Mouse (Mus musculus) kidney, embryonic 16.5 days (tissue): ENCODE measurements at regions not wholly inside any gene's neighbourhood (a gene's known extent, or its start where the extent isn't known, plus 50 kb on each side); places are given as distances from the start of the nearest gene placed in this dataset.

Experiments
- ATAC-seq: fragments of 200-750 bp; cut with Nextera tagmentation; 2 replicates; pipeline ENCODE4 v1.8.0; 2017; ENCODE audit warnings: moderate TSS enrichment; ENCODE audit not compliant: low FRiP score, low TSS enrichment
- H3K27ac ChIP-seq: fragments of 300-500 bp; sonication (generic); 2 replicates; pipeline ENCODE4 v1.5.1; 2014; ENCODE audit warnings: low read length
- H3K27me3 ChIP-seq: fragments of 300-500 bp; sonication (generic); 2 replicates; pipeline ENCODE4 v1.6.1; 2014; ENCODE audit warnings: low read length, control low read depth, mixed read lengths; ENCODE audit not compliant: insufficient read depth
- H3K36me3 ChIP-seq: fragments of 300-500 bp; sonication (generic); 2 replicates; pipeline ENCODE4 v1.6.1; 2014; ENCODE audit warnings: low read length, control low read depth, mixed read lengths; ENCODE audit not compliant: insufficient read depth
- H3K4me1 ChIP-seq: fragments of 300-500 bp; sonication (generic); 2 replicates; pipeline ENCODE4 v1.6.1; 2014; ENCODE audit warnings: low read length, control low read depth, mixed read lengths; ENCODE audit not compliant: insufficient read depth
- H3K4me2 ChIP-seq: fragments of 300-500 bp; sonication (generic); replicated peaks from 2 replicates; pipeline ENCODE4 v1.6.1; 2014; ENCODE audit warnings: low read depth, low read length
- H3K4me3 ChIP-seq: fragments of 300-500 bp; sonication (generic); 2 replicates; pipeline ENCODE4 v1.5.1; 2014; ENCODE audit warnings: mild to moderate bottlenecking, low read length
- H3K9ac ChIP-seq: fragments of 300-500 bp; sonication (generic); replicated peaks from 2 replicates; pipeline ENCODE4 v1.6.1; 2014; ENCODE audit warnings: low read length
- H3K9me3 ChIP-seq: fragments of 300-500 bp; sonication (generic); 2 replicates; pipeline ENCODE4 v1.6.1; 2016; ENCODE audit warnings: low read length, control low read depth
- WGBS: fragments of 180-500 bp; shearing (Covaris S2); extraction: QIAGEN DNeasy Blood & Tissue Kit; methylation state at CpG from one replicate; pipeline ENCODE4 v1.1.7; 2014; 5-methylcytosine and 5-hydroxymethylcytosine counted together

GRCm38 (mm10) chr7:67445203-67446041, 72.8 kb upstream of the Mef2a start:
- 32% methylated on average over 12 of the region's 12 CpGs for WGBS
- Histone ChIP-seq H3K4me2 (no peak overlapping the region), H3K36me3 (no peaks in the 10 kb centered on the region), H3K4me3 (no peak overlapping the region), H3K9ac (peak overlapping the region; percentile 3; the same call in 1 of the 2 replicates), H3K27me3 (no peaks in the 10 kb centered on the region), H3K4me1 (peaks cover 29% of the 10 kb centered on the region), H3K27ac (no peak overlapping the region), H3K9me3 (no peaks in the 10 kb centered on the region)
- no peak for ATAC-seq

DNA sequence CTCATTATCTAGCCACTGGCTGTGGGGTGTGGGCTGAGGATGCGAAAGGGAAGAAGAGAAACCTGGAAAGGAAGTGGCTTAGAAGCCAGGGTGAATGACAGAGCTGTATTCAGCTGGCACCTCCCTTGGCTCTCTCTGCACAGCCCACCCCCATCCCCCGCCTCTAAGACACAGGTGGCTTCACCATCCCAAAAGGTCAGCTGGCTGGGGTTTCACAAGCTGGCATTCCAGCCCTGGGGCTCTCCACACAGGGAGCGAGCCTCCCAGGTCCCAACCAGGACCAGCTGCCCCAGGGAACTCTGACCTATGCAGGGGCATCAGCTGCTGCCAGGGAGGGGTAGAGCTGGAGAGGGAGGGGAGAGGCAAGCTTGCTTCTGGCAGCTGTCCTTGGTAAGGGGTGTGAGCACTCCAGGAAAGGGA, 71.9 kb upstream of the Mef2a start:
- WGBS, result 38% methylated on average over 3 of the region's 3 CpGs
- Histone ChIP-seq H3K4me2 (no peak overlapping the region), H3K4me3 (no peak overlapping the region), H3K4me1 (peaks cover 29% of the 10 kb centered on the region), H3K27ac (no peak overlapping the region), H3K9me3 (no peaks in the 10 kb centered on the region), H3K27me3 (no peaks in the 10 kb centered on the region), H3K9ac (no peak overlapping the region), H3K36me3 (no peaks in the 10 kb centered on the region)
- ATAC-seq, result 0 out of 2 replicates have a peak, but pooled peaks have one; percentile 32

DNA sequence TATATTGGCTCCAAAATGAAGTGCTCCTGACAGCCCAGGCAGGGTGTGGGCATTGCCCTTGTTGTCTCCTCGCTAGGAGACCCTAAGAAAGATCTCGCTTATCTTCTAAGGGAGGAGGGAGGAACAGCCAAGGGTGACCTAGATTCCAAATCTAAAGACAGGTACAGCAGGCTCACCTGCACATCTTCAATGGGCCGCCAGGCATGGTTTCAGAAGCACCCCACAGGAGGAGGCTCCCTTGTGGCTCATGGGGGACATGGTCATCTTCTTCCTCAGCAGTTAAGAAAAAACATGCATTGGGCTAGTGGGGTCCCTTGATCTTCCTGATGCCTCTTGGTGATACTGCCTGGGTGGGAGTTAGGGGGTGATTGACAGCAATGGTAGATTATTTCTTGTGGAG, 71.0 kb upstream of the Mef2a start:
- WGBS, result 43% methylated on average over 3 of the region's 3 CpGs
- H3K36me3 ChIP-seq, result no peaks in the 10 kb centered on the region
- peak; percentile 18 for ATAC-seq
- H3K9me3 ChIP-seq, result no peaks in the 10 kb centered on the region
- H3K9ac ChIP-seq, result no peak overlapping the region
- H3K27me3 ChIP-seq, result no peaks in the 10 kb centered on the region
- no peak overlapping the region for H3K4me3 ChIP-seq
- H3K4me2 ChIP-seq, result no peak overlapping the region
- peaks cover 29% of the 10 kb centered on the region for H3K4me1 ChIP-seq
- H3K27ac ChIP-seq, result no peak overlapping the region

GRCm38 (mm10) chr7:67443001-67443555, 70.4 kb upstream of the Mef2a start:
- no peak overlapping the region for H3K9ac ChIP-seq
- H3K27me3 ChIP-seq, result no peaks in the 10 kb centered on the region
- H3K4me1 ChIP-seq, result peaks cover 29% of the 10 kb centered on the region
- H3K4me2 ChIP-seq, result peak overlapping the region; percentile 21; the same call in 1 of the 2 replicates
- ATAC-seq, result peak; percentile 62
- H3K36me3 ChIP-seq, result no peaks in the 10 kb centered on the region
- 10% methylated on average over 12 of the region's 12 CpGs for WGBS
- no peak overlapping the region for H3K4me3 ChIP-seq
- H3K27ac ChIP-seq, result peak overlapping the region; percentile 6; the same call in 1 of the 2 replicates
- H3K9me3 ChIP-seq, result no peaks in the 10 kb centered on the region

DNA sequence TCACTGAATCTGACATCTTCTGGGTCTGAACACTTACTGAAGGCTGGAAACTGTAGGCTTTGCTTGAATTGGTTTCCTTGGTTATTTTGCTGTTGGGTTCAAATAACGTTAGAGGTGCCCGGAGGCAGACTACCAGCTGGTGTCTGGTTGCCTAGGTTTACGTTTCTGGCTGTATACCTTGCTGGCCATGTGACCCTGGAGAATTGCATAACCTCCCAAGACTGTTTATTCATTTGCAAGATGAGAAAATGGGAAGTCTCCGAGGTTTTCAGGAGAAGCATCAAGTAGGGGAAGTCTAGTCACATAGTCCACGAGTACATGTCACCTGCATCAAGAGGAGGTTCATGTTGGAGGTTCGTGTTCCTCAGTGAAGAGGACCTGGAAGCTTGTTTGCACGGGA, 69.6 kb upstream of the Mef2a start:
- Histone ChIP-seq H3K27me3 (no peaks in the 10 kb centered on the region), H3K9ac (no peak overlapping the region), H3K4me1 (peaks cover 33% of the 10 kb centered on the region), H3K27ac (no peak overlapping the region), H3K9me3 (no peaks in the 10 kb centered on the region), H3K36me3 (no peaks in the 10 kb centered on the region), H3K4me2 (no peak overlapping the region), H3K4me3 (no peak overlapping the region)
- no peak for ATAC-seq
- 51% methylated on average over 7 of the region's 7 CpGs for WGBS

- H3K4me1 ChIP-seq, result peaks cover 39% of the 10 kb centered on the region
- H3K27ac ChIP-seq, result no peak overlapping the region
- H3K9me3 ChIP-seq, result no peaks in the 10 kb centered on the region
These were observed 68.1 kb upstream of the Mef2a start for GRCm38 (mm10) chr7:67440806-67441205.

GRCm38 (mm10) chr7:67437216-67438006, 64.8 kb upstream of the Mef2a start:
- 66% methylated on average over 8 of the region's 8 CpGs for WGBS
- Histone ChIP-seq H3K4me1 (peaks cover 10% of the 10 kb centered on the region), H3K4me2 (no peak overlapping the region), H3K9ac (no peak overlapping the region), H3K27ac (no peak overlapping the region), H3K4me3 (no peak overlapping the region), H3K9me3 (no peaks in the 10 kb centered on the region), H3K36me3 (no peaks in the 10 kb centered on the region), H3K27me3 (no peaks in the 10 kb centered on the region)
- 0 out of 2 replicates have a peak, but pooled peaks have one; percentile 36 for ATAC-seq

More at GRCm38 (mm10) chr7:67440806-67441205, 68.1 kb upstream of the Mef2a start:
- no peak overlapping the region for H3K4me3 ChIP-seq
- no peaks in the 10 kb centered on the region for H3K27me3 ChIP-seq
- 94% methylated on average over 8 of the region's 8 CpGs for WGBS
- ATAC-seq, result no peak
- H3K9ac ChIP-seq, result no peak overlapping the region
- H3K36me3 ChIP-seq, result no peaks in the 10 kb centered on the region
- H3K4me2 ChIP-seq, result no peak overlapping the region

- no peaks in the 10 kb centered on the region for H3K36me3 ChIP-seq
- peaks cover 10% of the 10 kb centered on the region for H3K4me1 ChIP-seq
- ATAC-seq, result no peak
- H3K27me3 ChIP-seq, result no peaks in the 10 kb centered on the region
- H3K9ac ChIP-seq, result no peak overlapping the region
- no peak overlapping the region for H3K4me3 ChIP-seq
- no peaks in the 10 kb centered on the region for H3K9me3 ChIP-seq
- no peak overlapping the region for H3K4me2 ChIP-seq
- no peak overlapping the region for H3K27ac ChIP-seq
- WGBS, result 63% methylated on average over 11 of the region's 11 CpGs
These were observed 63.1 kb upstream of the Mef2a start for GRCm38 (mm10) chr7:67435643-67436339.

DNA sequence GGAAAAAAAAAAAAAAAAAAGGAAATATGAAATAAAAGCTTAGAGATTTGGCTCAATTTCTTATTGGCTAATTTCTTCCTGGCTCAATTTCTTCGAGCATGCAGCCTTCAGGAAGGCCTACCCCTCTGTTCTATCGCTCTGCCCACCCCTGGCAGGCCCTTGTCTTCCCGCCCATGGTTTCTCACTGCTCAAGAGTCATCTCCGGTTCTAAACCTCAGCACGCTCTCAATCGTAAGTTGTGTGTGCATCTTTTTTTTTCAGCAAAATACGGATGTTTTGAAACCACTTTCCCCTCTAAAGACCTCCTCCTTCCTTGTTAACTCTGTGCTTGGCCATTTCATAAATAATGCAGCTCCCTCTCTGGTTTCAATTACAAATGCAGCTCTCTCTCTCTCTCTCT, 58.3 kb upstream of the Mef2a start:
- 83% methylated on average over 7 of the region's 7 CpGs for WGBS
- no peak overlapping the region for H3K4me3 ChIP-seq
- ATAC-seq, result no peak
- no peaks in the 10 kb centered on the region for H3K9me3 ChIP-seq
- H3K4me1 ChIP-seq, result no peaks in the 10 kb centered on the region
- H3K4me2 ChIP-seq, result no peak overlapping the region
- H3K9ac ChIP-seq, result no peak overlapping the region
- H3K27ac ChIP-seq, result no peak overlapping the region
- no peaks in the 10 kb centered on the region for H3K27me3 ChIP-seq
- H3K36me3 ChIP-seq, result no peaks in the 10 kb centered on the region
